Mouse (Mus musculus): ENCODE measurements around the gene Nolc1.
A peak's percentile ranks its signal among the peaks of the same experiment; 100 is the strongest.

The Nolc1 gene

DNA sequence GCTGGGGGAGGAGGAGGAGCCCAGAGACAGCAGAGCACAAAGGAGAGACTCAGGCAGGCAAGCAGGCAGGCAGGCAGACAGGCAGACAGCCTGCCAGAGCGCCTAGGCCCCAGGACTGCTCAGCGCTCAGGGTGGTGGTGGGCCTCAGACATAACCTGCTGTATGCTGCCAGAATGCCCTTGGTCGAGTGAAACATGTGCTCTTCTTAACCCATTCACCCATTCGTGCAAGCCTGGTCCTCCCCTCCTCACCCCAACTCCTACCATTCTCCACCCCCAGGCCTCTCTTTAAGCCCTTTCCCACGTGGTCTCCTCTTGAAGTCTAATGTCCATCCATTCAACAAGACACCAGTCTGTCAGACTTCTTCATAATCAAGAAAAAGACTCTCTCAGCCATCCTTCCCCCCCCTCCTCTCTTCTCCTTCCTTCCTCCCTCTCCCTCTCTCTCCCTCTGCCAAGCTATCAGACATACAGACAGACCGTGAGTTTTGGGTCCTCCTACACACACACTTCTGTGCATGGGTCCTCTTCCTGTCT, 33.1 kb upstream of the Nolc1 start:
- DNase-seq, result peak; percentile 60

DNA sequence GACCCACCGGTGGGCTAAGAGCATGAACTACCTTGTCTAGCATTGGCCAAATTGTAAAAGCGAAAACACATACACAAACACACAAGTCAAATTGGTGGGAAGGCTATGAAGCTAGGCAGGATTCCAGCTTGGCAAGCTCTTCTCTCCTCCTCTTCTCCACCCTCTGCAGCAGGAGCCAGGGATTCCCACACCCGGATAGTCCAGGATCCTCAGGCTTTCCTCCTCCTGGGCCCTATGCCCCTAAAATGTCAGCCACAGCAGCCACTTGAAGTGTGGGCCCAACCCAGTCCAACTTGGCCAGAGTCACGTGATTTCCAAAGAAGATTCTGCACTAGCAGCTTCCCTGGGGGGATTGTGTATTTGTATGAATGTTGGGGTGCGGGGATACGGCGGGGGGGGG, 32.3 kb upstream of the Nolc1 start:
- no peak for DNase-seq

DNA sequence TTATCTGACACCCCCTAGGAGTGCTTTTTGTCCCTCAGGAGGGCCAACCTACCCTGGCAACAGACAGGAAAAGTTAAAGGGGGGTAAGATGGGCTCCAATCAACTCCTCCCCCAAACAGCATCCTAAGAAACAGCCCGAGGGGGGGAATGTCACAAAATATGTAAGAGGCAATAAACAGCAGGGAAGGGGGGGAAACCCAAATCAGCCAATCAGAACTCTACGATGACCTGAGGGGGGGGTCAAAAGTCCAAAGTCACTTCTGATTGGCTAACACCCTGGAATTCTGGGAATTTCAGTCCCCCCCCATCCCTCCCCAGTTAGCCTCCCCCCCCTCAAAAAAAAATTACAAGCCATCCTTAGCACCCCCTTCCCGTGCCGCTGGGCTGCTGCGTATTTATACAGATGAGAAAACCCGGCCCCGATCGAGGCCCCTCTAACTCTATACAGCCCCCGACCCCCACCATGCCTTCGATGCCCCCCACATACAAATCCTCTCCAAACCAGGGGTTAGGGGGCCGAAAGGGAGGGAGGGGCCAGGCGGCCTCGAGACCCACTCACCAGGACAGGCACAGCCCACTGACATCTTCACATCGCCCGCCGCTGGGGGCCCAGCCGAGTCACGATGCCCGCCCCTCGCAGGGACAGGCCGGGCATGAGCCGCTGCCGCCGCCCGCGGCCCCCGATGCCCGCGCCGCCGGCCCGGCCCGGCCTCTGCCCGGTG, 31.2 kb upstream of the Nolc1 start, which contains the start of gene Pprc1:
Gene Pprc1 (plus strand): TSS at position 616 of the 722 bp plus-strand sequence.
- DNase-seq, result no peak

GRCm38 (mm10) chr19:46044993-46045695, 30.5 kb upstream of the Nolc1 start, which contains the start of gene Ldb1:
Gene Ldb1, minus strand, starts transcription at chr19:46045214.
- peak; percentile 85 for DNase-seq

GRCm38 (mm10) chr19:46045696-46046311, 29.9 kb upstream of the Nolc1 start:
- peak; percentile 52 for DNase-seq

DNA sequence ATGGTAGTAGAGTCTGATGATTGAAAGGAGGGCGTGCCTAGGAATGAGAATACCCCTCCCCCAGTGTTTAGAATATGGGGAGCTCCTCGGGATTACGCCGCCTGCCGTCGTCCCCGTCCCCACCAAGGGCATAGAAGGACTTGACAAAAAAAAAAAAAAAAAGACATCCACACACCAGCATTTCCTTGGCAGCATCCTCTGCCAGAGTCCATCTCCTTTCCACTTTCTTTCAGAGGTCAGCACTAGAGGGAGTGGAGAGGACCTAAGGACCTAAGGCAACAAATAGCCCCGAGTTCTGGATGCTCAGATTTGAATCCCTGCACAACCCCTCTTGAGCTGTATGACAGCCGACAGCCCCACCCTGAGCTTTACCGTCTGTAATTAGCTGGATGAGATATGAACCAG, 29.0 kb upstream of the Nolc1 start:
- no peak for DNase-seq

- no peak for DNase-seq
Measured at GRCm38 (mm10) chr19:46047426-46047825, 28.2 kb upstream of the Nolc1 start.

GRCm38 (mm10) chr19:46049129-46049528, 26.5 kb upstream of the Nolc1 start:
- DNase-seq, result no peak

GRCm38 (mm10) chr19:46050462-46050861, 25.2 kb upstream of the Nolc1 start:
- DNase-seq, result no peak

DNA sequence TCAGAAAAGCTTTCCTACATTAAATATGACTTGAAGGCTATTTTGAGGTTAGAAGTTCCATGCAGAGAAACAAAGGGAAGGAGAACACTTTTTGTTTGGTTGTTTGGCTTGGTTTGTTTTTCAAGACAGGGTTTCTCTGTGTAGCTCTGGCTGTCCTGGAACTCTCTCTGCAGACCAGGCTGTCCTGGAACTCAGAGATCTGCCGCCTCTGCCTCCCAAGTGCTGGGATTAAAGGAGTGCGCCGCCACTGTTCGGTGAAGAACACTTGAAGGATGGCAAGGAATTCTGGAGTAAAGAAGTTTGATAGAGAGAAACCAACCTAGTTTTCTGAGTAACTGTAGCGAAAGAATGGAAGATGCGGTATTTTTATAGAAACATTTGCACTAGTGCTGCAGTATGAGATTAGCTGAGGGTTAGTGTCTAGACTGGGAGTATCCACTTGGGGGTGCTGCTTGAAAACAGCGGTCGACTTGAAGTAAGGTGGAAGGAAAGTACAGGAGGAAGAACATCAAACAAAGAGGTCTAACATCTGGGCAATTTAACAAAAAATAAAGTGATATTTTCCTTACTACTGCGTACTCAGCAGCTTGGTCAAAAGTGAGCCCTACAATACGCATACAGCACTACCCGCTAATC, 19.8 kb upstream of the Nolc1 start:
- DNase-seq, result no peak

GRCm38 (mm10) chr19:46056388-46056946, 19.2 kb upstream of the Nolc1 start:
- peak; percentile 91 for DNase-seq

DNA sequence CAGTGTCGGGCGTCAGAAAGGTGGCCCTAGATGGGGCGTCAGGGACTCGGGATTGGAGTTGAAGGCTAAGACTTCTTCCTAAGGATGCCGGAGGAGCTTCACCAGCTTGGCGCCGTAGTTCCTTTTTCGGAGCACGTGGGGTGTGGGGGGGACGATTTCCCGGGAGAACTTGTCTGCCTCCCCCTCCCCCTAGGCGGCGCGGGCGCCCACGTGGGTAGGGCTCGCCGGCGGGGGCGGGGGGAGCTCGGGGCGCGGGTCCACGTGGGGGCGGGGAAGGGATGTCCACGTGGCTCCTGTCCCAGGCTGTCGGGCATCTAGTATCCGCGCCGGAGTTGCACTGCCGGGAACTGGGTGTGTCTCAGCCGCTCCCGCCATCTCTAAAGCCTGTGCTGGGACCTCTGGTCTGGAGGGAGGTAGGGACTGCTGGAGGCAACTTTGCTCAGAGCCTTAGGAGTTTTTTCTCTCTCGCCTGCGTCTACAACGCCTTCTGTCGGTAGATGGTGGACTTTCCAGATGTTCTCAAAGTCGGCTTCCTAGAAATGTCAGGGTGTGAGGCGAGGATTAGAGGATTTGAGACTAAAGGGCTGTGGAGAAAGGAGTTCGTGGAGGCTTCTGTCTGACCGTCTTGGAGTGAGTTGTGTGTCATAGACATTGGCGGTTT, 18.6 kb upstream of the Nolc1 start:
- DNase-seq, result peak; percentile 78

DNA sequence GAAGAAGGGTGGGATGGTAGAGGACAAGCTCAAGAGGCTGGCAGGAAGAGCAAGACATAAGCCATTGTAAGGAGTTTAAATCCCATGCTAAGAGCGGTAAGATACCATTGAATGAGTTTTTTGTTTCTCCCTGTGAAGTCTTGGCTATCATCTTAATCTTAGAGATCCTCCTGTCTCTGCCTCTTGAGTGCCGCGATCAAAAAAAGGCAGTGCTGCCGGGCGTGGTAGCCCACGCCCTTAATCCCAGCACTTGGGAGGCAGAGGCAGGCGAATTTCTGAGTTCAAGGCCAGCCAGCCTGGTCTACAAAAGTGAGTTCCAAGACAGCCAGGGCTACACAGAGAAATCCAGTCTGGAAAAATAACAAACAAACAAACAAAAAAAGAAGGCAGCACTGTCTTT, 17.2 kb upstream of the Nolc1 start:
- DNase-seq, result no peak

GRCm38 (mm10) chr19:46060845-46061244, 14.8 kb upstream of the Nolc1 start:
- DNase-seq, result no peak

- no peak for DNase-seq
Measured at GRCm38 (mm10) chr19:46068054-46068453, 7.6 kb upstream of the Nolc1 start.

DNA sequence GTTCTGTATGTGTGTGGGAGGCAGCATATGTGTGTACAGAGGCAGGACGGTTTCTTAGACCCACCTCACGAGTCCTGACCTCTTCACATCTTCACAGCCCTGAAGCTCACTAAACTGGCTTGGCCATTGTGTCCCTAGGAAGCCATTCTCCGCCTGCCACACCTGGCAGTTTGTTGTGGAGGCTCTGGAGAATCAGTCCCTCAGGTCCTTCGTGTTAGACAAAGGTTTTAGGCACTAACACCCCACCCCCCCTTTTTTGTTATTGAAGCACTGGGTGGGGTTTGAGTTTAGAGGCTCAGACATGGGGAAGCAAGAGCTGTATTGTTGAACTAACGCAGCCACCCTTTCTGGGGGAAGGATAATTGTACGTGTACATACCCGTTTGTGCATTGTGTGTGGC, 2.4 kb upstream of the Nolc1 start:
- no peak for DNase-seq

- no peak for DNase-seq
Measured at GRCm38 (mm10) chr19:46074266-46074665, 1.4 kb upstream of the Nolc1 start.

DNA sequence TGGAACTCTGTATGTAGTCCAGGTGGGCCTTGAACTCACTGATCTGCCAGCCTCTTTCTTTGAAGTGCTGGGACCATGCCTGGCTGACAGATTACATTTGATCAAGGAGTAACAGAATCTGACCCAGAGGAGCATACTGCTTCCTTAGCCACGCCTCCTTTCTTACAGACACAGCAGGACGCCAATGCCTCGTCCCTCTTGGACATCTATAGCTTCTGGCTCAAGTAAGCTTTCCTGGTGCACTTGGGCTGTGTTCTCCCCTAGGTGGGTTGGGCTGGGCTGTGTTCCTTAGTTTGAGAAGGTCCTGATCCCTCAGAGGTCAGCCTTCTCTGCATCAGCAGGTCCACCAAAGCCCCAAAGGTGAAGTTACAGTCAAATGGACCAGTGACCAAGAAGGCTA, 2.9 kb downstream of the Nolc1 start:
- no peak for DNase-seq

- DNase-seq, result no peak
Measured at GRCm38 (mm10) chr19:46085185-46085584, 9.5 kb downstream of the Nolc1 start.

DNA sequence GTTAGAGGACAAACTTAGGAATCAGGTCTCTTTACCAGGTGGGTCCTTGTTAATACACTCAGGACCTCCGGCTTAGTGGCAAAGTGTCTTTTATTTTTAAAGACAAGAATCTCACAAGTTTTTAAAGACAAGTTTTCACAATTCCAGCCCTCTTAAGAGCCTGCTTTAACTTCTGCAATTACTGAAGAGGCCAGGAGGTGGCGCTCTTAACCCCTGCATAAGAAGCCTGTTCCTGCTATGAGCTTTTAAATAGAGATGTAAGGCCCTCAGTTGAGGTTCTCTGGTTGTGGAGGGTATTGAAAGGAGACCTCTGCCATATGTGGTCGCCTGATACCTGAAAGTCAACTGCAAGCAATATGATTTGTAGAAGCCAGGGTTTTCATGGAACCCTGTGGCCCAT, 10.7 kb downstream of the Nolc1 start:
- DNase-seq, result peak; percentile 30

DNA sequence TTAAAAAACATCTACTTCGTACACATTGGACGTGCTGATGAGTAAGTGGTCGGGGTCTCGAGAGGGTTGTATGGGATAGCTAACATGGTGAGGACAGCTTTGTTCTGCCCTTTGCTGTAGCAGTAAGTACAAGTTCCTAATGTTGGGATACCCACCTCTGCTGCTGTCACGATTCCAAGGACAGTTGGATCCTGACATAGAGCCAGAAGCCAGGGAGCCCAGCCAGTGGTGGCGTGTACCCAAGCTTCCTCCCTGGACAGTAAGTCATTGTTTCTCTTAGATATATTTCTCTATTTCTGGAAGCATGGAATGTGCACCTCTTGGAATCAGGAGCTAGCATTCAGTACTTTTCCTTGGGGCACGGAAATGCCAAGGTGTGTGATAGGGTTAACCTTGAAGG, 12.2 kb downstream of the Nolc1 start:
- no peak for DNase-seq

DNA sequence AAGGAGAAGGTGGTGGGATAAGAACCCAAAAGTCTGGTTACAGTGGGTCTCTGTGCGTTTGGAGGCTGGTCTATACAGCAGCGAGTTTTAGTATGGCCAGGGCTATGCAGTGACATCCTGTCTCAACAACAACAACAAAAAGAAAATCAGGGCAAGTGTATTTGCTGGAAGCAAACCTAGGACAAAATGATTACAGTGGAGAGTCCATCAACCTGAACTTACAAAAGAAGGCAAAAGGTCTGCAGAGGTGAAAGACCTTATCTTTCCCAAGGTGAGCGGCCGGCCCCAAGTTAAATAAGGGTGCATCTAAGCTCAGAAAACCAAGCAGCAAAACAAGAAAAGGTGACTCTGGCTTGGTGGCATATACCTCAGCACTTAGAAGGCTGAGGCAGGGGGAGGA, 16.0 kb downstream of the Nolc1 start:
- DNase-seq, result no peak
